Mouse (Mus musculus) cerebellum, adult 2 months (tissue): ENCODE measurements at regions not wholly inside any gene's neighbourhood (a gene's known extent, or its start where the extent isn't known, plus 50 kb on each side); places are given as distances from the start of the nearest gene placed in this dataset.
A peak's percentile ranks its signal among the peaks of the same experiment; 100 is the strongest.

Experiments used
- DNase-seq, 2 experiments: peaks; one replicate each; pipeline ENCODE4 v3.0.0; 2021
- H3K27ac ChIP-seq: fragments of 200-500 bp; 2 replicates; pipeline ENCODE4 v1.5.1; 2012; ENCODE audit warnings: low read length, control low read depth, inconsistent platforms; ENCODE audit not compliant: insufficient read depth
- H3K27me3 ChIP-seq: fragments of 200-500 bp; 2 replicates; pipeline ENCODE4 v1.6.1; 2012; ENCODE audit warnings: inconsistent platforms, mild to moderate bottlenecking, low read length, moderate library complexity; ENCODE audit not compliant: control insufficient read depth, insufficient read depth
- H3K4me1 ChIP-seq: fragments of 200-500 bp; 2 replicates; pipeline ENCODE4 v1.6.1; 2011; ENCODE audit warnings: low read length; ENCODE audit not compliant: control insufficient read depth, insufficient read depth
- H3K4me3 ChIP-seq: fragments of 200-500 bp; replicated peaks from 2 replicates; pipeline ENCODE3; 2011; ENCODE audit warnings: mild to moderate bottlenecking, low read depth, low read length, control low read depth; ENCODE audit not compliant: insufficient read depth
- CTCF ChIP-seq: fragments of 200-500 bp; IDR thresholded peaks from 2 replicates; pipeline ENCODE4 v1.5.1; 2011; ENCODE audit warnings: low read depth, mild to moderate bottlenecking, control low read depth, low read length, moderate library complexity, borderline replicate concordance; ENCODE audit not compliant: insufficient read depth
- POLR2A ChIP-seq: fragments of 200-500 bp; IDR thresholded peaks from 2 replicates; pipeline ENCODE4 v1.6.1; 2011; ENCODE audit warnings: low read length, control low read depth, borderline replicate concordance; ENCODE audit not compliant: insufficient read depth
- WGBS: fragments of 180-500 bp; shearing (Covaris S2); methylation state at CpG from one replicate; pipeline ENCODE4 v1.1.7; 2018; 5-methylcytosine and 5-hydroxymethylcytosine counted together

- Histone ChIP-seq H3K4me1 (no peaks in the 10 kb centered on the region), H3K27me3 (no peaks in the 10 kb centered on the region), H3K27ac (no peak overlapping the region), H3K4me3 (no peak overlapping the region)
- TF ChIP-seq CTCF (no peak), POLR2A (no peak)
- no peak for DNase-seq
- 13% methylated on average over 1 of the region's 1 CpGs for WGBS
Measured at GRCm38 (mm10) chr4:68486876-68487275, 467.3 kb downstream of the Brinp1 start.

GRCm38 (mm10) chr4:68461783-68462182, 492.4 kb downstream of the Brinp1 start:
- peak; percentile 51 to 82 for DNase-seq
- H3K4me3 ChIP-seq = no peak overlapping the region
- H3K27me3 ChIP-seq = no peaks in the 10 kb centered on the region
- no peak for TF ChIP-seq CTCF
- no peak for TF ChIP-seq POLR2A
- H3K27ac ChIP-seq = no peak overlapping the region
- H3K4me1 ChIP-seq = no peaks in the 10 kb centered on the region

GRCm38 (mm10) chr4:68416046-68416445, 538.2 kb downstream of the Brinp1 start:
- no peak overlapping the region for H3K4me3 ChIP-seq
- no peaks in the 10 kb centered on the region for H3K27me3 ChIP-seq
- H3K4me1 ChIP-seq = no peaks in the 10 kb centered on the region
- no peak for TF ChIP-seq CTCF
- no peak for TF ChIP-seq POLR2A
- no peak for DNase-seq
- no peak overlapping the region for H3K27ac ChIP-seq

GRCm38 (mm10) chr4:68410785-68411184, 543.4 kb downstream of the Brinp1 start:
- TF ChIP-seq CTCF = no peak
- no peak for TF ChIP-seq POLR2A
- 47% methylated on average over 2 of the region's 2 CpGs for WGBS
- no peaks in the 10 kb centered on the region for H3K27me3 ChIP-seq
- H3K27ac ChIP-seq = no peak overlapping the region
- no peaks in the 10 kb centered on the region for H3K4me1 ChIP-seq
- DNase-seq = no peak
- H3K4me3 ChIP-seq = no peak overlapping the region

- Histone ChIP-seq H3K4me1 (0 out of 2 replicates have a peak, but pooled peaks cover 4% of the 10 kb centered on the region), H3K27me3 (no peaks in the 10 kb centered on the region), H3K27ac (no peak overlapping the region), H3K4me3 (no peak overlapping the region)
- WGBS = 13% methylated on average over 3 of the region's 3 CpGs
- TF ChIP-seq POLR2A (no peak), CTCF (no peak)
- peak; percentile 17 to 53 for DNase-seq
Measured at GRCm38 (mm10) chr4:68404364-68404763, 549.8 kb downstream of the Brinp1 start.

GRCm38 (mm10) chr4:68387097-68387496, 567.1 kb downstream of the Brinp1 start:
- H3K4me3 ChIP-seq = no peak overlapping the region
- no peak for DNase-seq
- 94% methylated on average over 7 of the region's 7 CpGs for WGBS
- H3K4me1 ChIP-seq = no peaks in the 10 kb centered on the region
- no peaks in the 10 kb centered on the region for H3K27me3 ChIP-seq
- no peak overlapping the region for H3K27ac ChIP-seq
- no peak for TF ChIP-seq POLR2A
- no peak for TF ChIP-seq CTCF

GRCm38 (mm10) chr4:68382007-68382406, 572.2 kb downstream of the Brinp1 start:
- Histone ChIP-seq H3K4me3 (no peak overlapping the region), H3K4me1 (no peaks in the 10 kb centered on the region), H3K27me3 (no peaks in the 10 kb centered on the region), H3K27ac (no peak overlapping the region)
- DNase-seq = no peak
- no peak for TF ChIP-seq CTCF
- TF ChIP-seq POLR2A = no peak
- WGBS = 84% methylated on average over 1 of the region's 1 CpGs

GRCm38 (mm10) chr4:68367983-68368382, 586.2 kb downstream of the Brinp1 start:
- WGBS = 79% methylated on average over 2 of the region's 2 CpGs
- TF ChIP-seq POLR2A = no peak
- no peak for TF ChIP-seq CTCF
- no peak overlapping the region for H3K27ac ChIP-seq
- no peaks in the 10 kb centered on the region for H3K4me1 ChIP-seq
- no peak overlapping the region for H3K4me3 ChIP-seq
- no peak for DNase-seq
- H3K27me3 ChIP-seq = no peaks in the 10 kb centered on the region
